Mouse (Mus musculus) megakaryocyte, embryonic 14.5 days (primary cell): Measurements from ENCODE around the gene Bcl2l1. TPM values are rescaled to one million over a fixed set of nuclear protein-coding genes. Genes with fewer than 3 reads are reported as not detected.

Source experiments
- H3K27me3 ChIP-seq: replicated peaks from 2 replicates; pipeline ENCODE3; 2012; ENCODE audit warnings: inconsistent platforms
- H3K36me3 ChIP-seq: replicated peaks from 2 replicates; pipeline ENCODE3; 2012; ENCODE audit warnings: low read length, inconsistent platforms, mixed read lengths
- H3K4me1 ChIP-seq: 2 replicates; pipeline ENCODE4 v1.6.1; 2012; ENCODE audit warnings: inconsistent platforms
- H3K4me3 ChIP-seq: replicated peaks from 2 replicates; pipeline ENCODE3; 2012; ENCODE audit warnings: moderate library complexity, mild to moderate bottlenecking, inconsistent platforms
- H3K9me3 ChIP-seq: 2 replicates; pipeline ENCODE4 v1.6.1; 2012; ENCODE audit warnings: inconsistent platforms
- FLI1 ChIP-seq: IDR thresholded peaks from 2 replicates; pipeline ENCODE4 v1.6.1; 2012; ENCODE audit warnings: low read length, inconsistent platforms, mixed read lengths
- GATA1 ChIP-seq: IDR thresholded peaks from 3 replicates; pipeline ENCODE4 v1.6.1; 2012; ENCODE audit warnings: mixed read lengths, low read length, inconsistent platforms, borderline replicate concordance
- polyA plus RNA-seq: library from polyadenylated mRNA; stranded (reverse); fragments of >175 nt; gene quantifications from 2 replicates; pipeline ENCODE4 v1.2.3, GENCODE M21; 2012; ENCODE audit warnings: low replicate concordance; ENCODE audit not compliant: insufficient read depth

Gene Bcl2l1
- polyA plus RNA-seq, 1 experiment, result 498 TPM

DNA sequence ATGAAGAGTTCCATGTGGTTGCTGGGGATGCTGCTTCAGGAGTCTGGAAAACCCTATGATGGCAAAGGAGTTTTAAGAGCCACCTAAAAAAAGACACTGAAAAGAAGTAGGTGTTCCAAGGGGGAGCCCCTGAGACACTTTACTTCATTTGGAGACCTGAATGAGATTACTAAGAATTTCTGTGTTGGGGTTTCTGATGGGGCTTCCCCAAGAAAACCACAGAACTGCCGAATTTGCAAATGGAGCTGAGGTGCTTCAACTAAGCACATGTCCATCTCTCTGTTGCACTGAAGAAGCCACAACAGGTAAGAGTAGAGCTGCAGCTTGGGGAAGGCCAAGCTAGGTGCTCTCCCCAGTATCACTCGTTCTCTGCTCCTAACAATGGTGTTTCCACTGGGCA lies 5.8 kb downstream of the Bcl2l1 start:
- H3K36me3 ChIP-seq, result peaks cover 87% of the 10 kb centered on the region
- H3K4me3 ChIP-seq, result peak overlapping the region; percentile 98

DNA sequence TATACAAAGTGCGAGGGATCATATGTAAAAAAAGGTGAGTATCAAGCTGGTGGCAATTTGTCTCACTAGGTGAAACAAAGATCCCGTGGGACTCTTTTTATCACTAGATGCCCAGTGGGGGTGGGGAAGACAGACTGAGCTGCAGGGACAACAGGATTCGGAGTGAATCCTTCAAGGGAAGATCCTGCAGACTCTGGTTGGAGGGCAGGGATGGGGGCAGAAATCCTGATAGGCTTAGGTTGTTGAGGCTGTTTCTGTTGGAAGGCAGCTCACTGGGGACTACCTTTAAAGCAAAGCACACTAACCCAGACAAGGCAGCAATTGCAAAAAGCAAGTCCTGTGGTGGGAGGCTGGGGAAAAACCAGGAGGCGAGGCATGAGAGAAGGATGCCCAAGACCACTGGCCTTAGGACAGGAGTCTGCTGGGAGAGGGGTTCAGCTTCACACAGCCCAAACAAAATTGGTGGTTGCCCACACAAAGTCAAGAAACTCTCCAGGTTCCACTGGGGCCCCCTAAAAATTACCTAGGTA lies 6.3 kb downstream of the Bcl2l1 start:
- H3K27me3 ChIP-seq, result no peaks in the 10 kb centered on the region
- TF ChIP-seq FLI1 (no peak), GATA1 (no peak)
- peak overlapping the region; percentile 98 for H3K4me3 ChIP-seq
- peaks cover 92% of the 10 kb centered on the region for H3K36me3 ChIP-seq
- peaks cover 85% of the 10 kb centered on the region for H3K4me1 ChIP-seq
- no peaks in the 10 kb centered on the region for H3K9me3 ChIP-seq

More for the DNA sequence above, 5.8 kb downstream of the Bcl2l1 start:
- H3K27me3 ChIP-seq, result no peaks in the 10 kb centered on the region
- peaks cover 80% of the 10 kb centered on the region for H3K4me1 ChIP-seq
- no peaks in the 10 kb centered on the region for H3K9me3 ChIP-seq
- TF ChIP-seq GATA1, result no peak
- TF ChIP-seq FLI1, result no peak

DNA sequence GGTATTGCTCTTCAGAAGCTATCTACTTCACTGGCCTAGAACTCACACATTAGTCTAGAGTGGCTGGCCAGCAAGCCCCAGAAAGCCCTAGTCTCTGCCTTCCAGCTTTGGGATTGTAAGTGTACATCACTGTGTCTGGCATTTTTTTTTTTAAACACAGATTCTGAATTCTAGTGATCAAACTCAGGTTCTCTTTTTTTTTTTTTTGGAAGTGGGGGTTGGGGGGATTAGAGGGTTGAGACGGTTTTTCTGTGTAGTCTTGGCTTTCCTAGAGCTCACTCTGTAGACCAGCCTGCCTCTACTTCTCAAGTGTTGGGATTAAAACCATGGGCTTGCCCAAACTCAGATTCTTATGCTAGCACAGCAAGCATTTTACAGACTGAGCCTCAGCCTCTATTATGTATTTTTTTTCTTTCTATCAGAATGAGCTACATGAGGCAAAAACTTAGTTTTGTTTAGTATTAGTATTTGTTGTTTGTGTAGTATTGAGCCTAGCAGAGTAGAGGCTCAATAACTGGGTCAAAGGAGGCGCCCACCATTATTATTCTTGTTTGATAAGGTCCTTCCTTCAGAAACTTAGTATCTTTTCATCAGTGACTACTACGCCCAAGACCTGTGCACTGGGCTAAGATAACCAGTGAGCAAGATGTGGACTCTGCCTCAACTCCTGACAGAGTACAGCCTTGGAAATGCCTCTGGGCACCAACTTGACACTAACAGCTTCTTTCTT lies 6.9 kb downstream of the Bcl2l1 start:
- H3K4me3 ChIP-seq, result peak overlapping the region; percentile 98
- TF ChIP-seq FLI1 (no peak), GATA1 (no peak)
- peaks cover 90% of the 10 kb centered on the region for H3K4me1 ChIP-seq
- H3K27me3 ChIP-seq, result no peaks in the 10 kb centered on the region
- peaks cover 97% of the 10 kb centered on the region for H3K36me3 ChIP-seq
- H3K9me3 ChIP-seq, result no peaks in the 10 kb centered on the region

DNA sequence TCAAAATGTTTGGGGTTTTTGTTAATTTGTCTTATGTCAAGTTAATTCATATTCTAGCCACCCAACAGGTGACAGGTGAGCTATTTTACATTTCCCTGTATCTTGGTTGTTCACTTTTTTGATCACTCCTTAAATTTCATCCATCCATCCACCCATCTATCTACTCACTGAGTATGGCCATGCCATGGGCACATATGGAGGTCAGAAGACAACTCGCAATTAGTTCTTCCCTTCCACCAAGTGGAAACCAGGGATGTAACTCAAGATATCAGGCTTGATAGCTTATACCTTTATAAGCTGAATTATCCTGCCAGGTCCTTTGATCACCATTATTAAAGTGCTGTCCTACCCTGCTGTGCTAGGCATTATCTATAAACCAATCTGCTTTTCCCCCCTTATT lies 7.8 kb downstream of the Bcl2l1 start:
- Histone ChIP-seq H3K4me3 (peak overlapping the region; percentile 87), H3K36me3 (peaks cover 97% of the 10 kb centered on the region), H3K4me1 (peaks cover 95% of the 10 kb centered on the region), H3K9me3 (peaks cover 4% of the 10 kb centered on the region; the same call in 1 of the 2 replicates), H3K27me3 (no peaks in the 10 kb centered on the region)
- TF ChIP-seq FLI1, result no peak
- TF ChIP-seq GATA1, result no peak

DNA sequence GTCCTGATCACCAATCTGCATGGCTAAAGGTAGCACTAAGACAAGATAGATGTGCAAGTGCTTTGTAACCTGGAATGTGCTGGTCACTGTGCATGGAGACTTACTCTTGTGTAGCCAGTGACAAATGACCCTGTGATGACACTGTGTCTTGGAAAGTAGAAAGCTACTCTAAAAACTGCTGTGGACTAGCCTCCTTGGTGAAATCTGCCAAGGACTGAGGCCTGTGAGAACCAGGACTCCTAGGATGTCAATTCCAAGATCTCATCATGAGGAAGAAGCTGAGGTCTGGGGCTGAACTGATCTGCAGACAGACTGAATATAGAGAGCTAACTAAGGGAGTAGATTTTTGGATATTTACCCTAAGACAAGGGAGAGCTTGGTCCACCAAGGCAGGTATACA lies 10.0 kb downstream of the Bcl2l1 start:
- H3K27me3 ChIP-seq, result no peaks in the 10 kb centered on the region
- peaks cover 97% of the 10 kb centered on the region for H3K36me3 ChIP-seq
- TF ChIP-seq FLI1, result no peak
- TF ChIP-seq GATA1, result no peak
- H3K4me3 ChIP-seq, result peak overlapping the region; percentile 67
- peaks cover 96% of the 10 kb centered on the region for H3K4me1 ChIP-seq
- peaks cover 4% of the 10 kb centered on the region; the same call in 1 of the 2 replicates for H3K9me3 ChIP-seq

DNA sequence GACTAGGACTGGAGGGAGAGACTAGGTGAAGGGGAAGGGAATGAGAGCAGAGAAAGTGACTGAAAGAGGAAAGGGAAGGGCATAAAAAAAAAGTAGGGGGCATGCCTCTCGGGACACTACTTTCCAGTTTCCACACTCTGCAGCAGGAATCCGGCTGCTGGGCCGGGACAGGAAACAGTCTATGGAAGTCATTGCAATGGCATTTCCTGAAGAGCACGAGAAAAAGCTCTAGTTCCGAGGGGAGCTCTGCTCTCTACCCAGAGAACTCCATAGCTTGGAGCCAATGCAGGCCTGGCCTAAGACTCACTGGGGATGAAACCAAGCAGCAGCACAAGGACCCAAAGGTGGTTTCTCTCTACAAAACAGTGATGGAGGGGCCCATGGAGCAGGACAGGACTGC lies 10.5 kb downstream of the Bcl2l1 start:
- Histone ChIP-seq H3K4me3 (peak overlapping the region; percentile 84), H3K36me3 (peaks cover 97% of the 10 kb centered on the region), H3K27me3 (no peaks in the 10 kb centered on the region), H3K4me1 (peaks cover 96% of the 10 kb centered on the region), H3K9me3 (peaks cover 4% of the 10 kb centered on the region; the same call in 1 of the 2 replicates)
- TF ChIP-seq FLI1 (no peak), GATA1 (no peak)

DNA sequence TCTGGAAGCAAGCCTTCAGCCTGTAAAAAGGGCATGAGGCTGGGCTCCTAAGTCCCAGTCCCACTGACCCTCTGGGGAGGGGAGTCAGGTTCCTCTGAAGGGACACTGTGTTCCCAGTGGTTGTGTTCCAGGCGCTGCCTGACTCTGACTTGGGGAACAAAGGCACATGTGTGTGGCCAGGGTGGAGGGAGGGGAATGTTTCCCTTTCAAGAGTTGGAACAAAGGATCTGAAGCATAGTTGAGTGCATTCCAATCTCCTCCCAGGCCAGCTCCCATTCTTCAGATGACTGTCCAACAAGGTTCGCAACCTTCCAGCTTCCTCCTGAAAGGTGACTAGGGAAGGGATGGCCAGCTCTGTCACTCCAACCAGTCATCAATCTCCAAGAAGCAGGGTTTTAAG lies 11.2 kb downstream of the Bcl2l1 start:
- H3K4me3 ChIP-seq, result peak overlapping the region; percentile 84
- H3K9me3 ChIP-seq, result peaks cover 4% of the 10 kb centered on the region; the same call in 1 of the 2 replicates
- TF ChIP-seq GATA1 (no peak), FLI1 (no peak)
- H3K4me1 ChIP-seq, result peaks cover 96% of the 10 kb centered on the region
- H3K36me3 ChIP-seq, result peaks cover 97% of the 10 kb centered on the region
- H3K27me3 ChIP-seq, result no peaks in the 10 kb centered on the region

DNA sequence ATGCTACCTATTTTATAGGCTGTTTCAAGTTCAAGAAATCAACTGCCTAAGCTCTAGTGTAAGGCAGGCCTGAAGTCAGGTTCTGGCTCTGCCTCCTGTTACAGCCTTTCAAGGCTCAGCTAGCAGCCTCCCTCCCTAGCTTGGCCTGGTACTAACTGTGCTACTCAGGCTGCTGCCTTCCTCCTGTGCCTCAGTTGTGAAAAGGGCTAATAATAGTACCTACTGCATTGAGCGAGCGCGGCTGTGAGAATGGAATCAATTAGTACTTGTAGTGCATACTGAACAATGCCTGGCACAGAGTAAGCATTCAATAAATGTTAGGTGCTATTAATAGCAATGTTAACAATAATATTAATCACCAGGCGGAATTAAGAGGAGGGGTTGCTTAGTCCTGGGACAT lies 11.6 kb downstream of the Bcl2l1 start:
- Histone ChIP-seq H3K9me3 (peaks cover 4% of the 10 kb centered on the region; the same call in 1 of the 2 replicates), H3K4me1 (peaks cover 96% of the 10 kb centered on the region), H3K36me3 (peaks cover 97% of the 10 kb centered on the region), H3K4me3 (peak overlapping the region; percentile 84), H3K27me3 (no peaks in the 10 kb centered on the region)
- TF ChIP-seq GATA1, result no peak

DNA sequence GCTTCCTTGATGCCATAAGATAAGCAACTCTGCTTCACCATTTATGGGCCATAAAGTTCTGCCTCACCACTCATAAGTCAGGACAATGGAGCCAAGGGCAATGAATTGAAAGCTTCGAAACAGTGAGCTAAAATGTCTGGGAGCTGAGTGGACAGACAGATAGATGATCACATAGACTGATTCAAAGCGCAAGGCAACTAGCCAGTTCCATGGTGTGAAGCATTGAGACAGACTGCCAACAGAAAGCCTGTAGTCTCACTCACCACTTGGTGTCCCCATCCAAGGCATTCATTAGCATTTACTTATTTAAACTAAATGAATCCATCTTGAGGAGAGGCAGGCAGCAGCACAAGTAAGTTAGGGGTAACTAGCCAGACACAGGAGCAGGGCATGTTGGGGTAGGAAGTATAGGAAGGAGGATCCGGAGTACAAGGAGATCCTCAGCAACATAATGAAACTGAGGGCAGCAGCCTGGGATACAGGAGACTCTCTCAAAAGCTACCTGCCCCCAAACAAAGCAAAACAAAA lies 12.4 kb downstream of the Bcl2l1 start:
- H3K4me3 ChIP-seq, result peak overlapping the region; percentile 86
- peaks cover 4% of the 10 kb centered on the region; the same call in 1 of the 2 replicates for H3K9me3 ChIP-seq
- H3K4me1 ChIP-seq, result peaks cover 96% of the 10 kb centered on the region
- peaks cover 94% of the 10 kb centered on the region for H3K36me3 ChIP-seq
- no peaks in the 10 kb centered on the region for H3K27me3 ChIP-seq
- TF ChIP-seq GATA1 (no peak), FLI1 (no peak)

DNA sequence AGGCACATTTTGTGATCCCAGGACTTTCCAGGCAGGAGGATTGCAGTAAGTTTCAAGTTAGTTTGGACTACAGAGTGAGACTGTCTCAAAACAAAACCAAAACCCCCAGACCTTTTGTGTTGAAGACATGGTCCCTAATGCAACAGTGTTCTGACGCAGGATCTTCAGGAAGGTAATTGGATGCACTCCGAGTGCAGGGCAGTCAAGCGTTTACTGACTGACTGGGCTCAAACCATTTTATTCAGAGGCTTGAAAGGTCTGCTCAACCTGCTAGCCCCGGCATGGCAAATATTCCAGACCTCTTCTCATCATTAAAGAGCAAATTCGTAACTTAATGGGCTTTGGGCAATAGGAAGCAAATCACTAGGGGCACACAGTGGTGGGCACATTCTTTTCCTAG lies 12.8 kb downstream of the Bcl2l1 start:
- Histone ChIP-seq H3K27me3 (no peaks in the 10 kb centered on the region), H3K4me1 (peaks cover 96% of the 10 kb centered on the region), H3K36me3 (peaks cover 94% of the 10 kb centered on the region), H3K9me3 (peaks cover 4% of the 10 kb centered on the region; the same call in 1 of the 2 replicates), H3K4me3 (peak overlapping the region; percentile 86)
- no peak for TF ChIP-seq FLI1
